Mouse (Mus musculus) small intestine, adult 2 months (tissue): ENCODE data around the gene Ceacam2. TPM values are rescaled to one million over a fixed set of nuclear protein-coding genes. Genes with fewer than 3 reads are reported as not detected.
"Not testable (repeated sequence)": the region's sequence is repeated elsewhere in the genome, so short reads cannot be mapped to it uniquely, and the experiment has no call there.

ENCODE experiments used
- H3K27ac ChIP-seq: fragments of 200-500 bp; 2 replicates; pipeline ENCODE4 v1.5.1; 2012; ENCODE audit warnings: low read depth, low read length, control low read depth, inconsistent platforms; ENCODE audit not compliant: insufficient read depth
- H3K27me3 ChIP-seq: fragments of 200-500 bp; 2 replicates; pipeline ENCODE4 v1.6.1; 2012; ENCODE audit warnings: mild to moderate bottlenecking, moderate library complexity, low read length, inconsistent platforms; ENCODE audit not compliant: control insufficient read depth, insufficient read depth
- H3K36me3 ChIP-seq: fragments of 200-500 bp; 2 replicates; pipeline ENCODE4 v1.6.1; 2012; ENCODE audit warnings: mild to moderate bottlenecking, low read length, control low read depth, inconsistent platforms; ENCODE audit not compliant: control insufficient read depth, insufficient read depth
- H3K4me1 ChIP-seq: fragments of 200-500 bp; 2 replicates; pipeline ENCODE4 v1.6.1; 2012; ENCODE audit warnings: low read length, inconsistent platforms, mixed read lengths; ENCODE audit not compliant: control insufficient read depth, insufficient read depth, insufficient read length
- H3K4me3 ChIP-seq: fragments of 200-500 bp; 2 replicates; pipeline ENCODE4 v1.5.1; 2012; ENCODE audit warnings: low read depth, mild to moderate bottlenecking, control low read depth, inconsistent platforms, low read length, moderate library complexity
- CTCF ChIP-seq: fragments of 200-500 bp; IDR thresholded peaks from 2 replicates; pipeline ENCODE4 v1.5.1; 2012; ENCODE audit warnings: low read depth, mild to moderate bottlenecking, control low read depth, inconsistent platforms, low read length, moderate library complexity, mixed read lengths; ENCODE audit not compliant: insufficient replicate concordance, insufficient read length; ENCODE audit errors: extremely low read depth
- POLR2A ChIP-seq: fragments of 200-500 bp; IDR thresholded peaks from 2 replicates; pipeline ENCODE4 v1.6.1; 2012; ENCODE audit warnings: low read depth, mild to moderate bottlenecking, control low read depth, inconsistent platforms, low read length, moderate library complexity
- WGBS: fragments of 180-500 bp; shearing (Covaris S2); methylation state at CpG from one replicate; pipeline ENCODE4 v1.1.7; 2018; 5-methylcytosine and 5-hydroxymethylcytosine counted together
- polyA plus RNA-seq: library from polyadenylated mRNA; depleted of rRNA; stranded (reverse); fragments of >200 nt; gene quantifications from 2 replicates; pipeline ENCODE4 v1.2.3, GENCODE M21; 2012

The Ceacam2 gene
- polyA plus RNA-seq, 1 experiment, result 0.60 TPM

DNA sequence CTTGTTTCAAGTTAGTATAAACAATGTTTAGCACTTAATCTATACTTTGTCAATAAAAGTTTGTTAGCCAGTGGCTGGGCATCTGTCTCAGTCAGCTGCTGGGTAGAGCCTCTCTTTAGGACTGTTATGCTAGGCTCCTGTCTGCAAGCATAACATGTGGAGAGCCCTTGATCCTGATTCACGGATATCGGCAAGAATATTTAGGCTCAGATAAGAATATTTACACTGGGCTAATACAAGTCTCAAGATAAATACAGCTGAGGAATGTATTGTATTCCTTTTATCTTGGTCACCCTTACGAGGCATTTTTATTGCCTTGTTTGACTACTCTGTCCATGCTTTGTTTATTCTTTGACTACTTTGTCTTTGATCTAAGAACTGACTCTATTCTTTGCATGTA lies 29.7 kb downstream of the Ceacam2 start:
- Histone ChIP-seq H3K36me3 (no peaks in the 10 kb centered on the region), H3K4me1 (no peaks in the 10 kb centered on the region), H3K27me3 (no peaks in the 10 kb centered on the region), H3K27ac (no peak overlapping the region), H3K4me3 (no peak overlapping the region)
- WGBS, result 6% methylated on average over 3 of the region's 3 CpGs
- no peak for TF ChIP-seq CTCF
- no peak for TF ChIP-seq POLR2A

GRCm38 (mm10) chr7:25494649-25495048 lies 45.0 kb downstream of the Ceacam2 start:
- 89% methylated on average over 1 of the region's 1 CpGs for WGBS
- H3K36me3 ChIP-seq, result no peaks in the 10 kb centered on the region

GRCm38 (mm10) chr7:25490698-25491097 lies 49.0 kb downstream of the Ceacam2 start:
- H3K4me3 ChIP-seq, H3K27me3 ChIP-seq, H3K27ac ChIP-seq, H3K36me3 ChIP-seq, H3K4me1 ChIP-seq: not testable (repeated sequence)
- WGBS, result no CpG with 5 or more reads among the region's 1 CpGs

More at GRCm38 (mm10) chr7:25494649-25495048, 45.0 kb downstream of the Ceacam2 start:
- Histone ChIP-seq H3K27ac (no peak overlapping the region), H3K27me3 (no peaks in the 10 kb centered on the region), H3K4me3 (no peak overlapping the region), H3K4me1 (no peaks in the 10 kb centered on the region)
- TF ChIP-seq CTCF (no peak), POLR2A (no peak)

GRCm38 (mm10) chr7:25489382-25489781 lies 50.3 kb downstream of the Ceacam2 start:
- 96% methylated on average over 3 of the region's 3 CpGs for WGBS
- H3K4me1 ChIP-seq, H3K4me3 ChIP-seq, H3K27ac ChIP-seq, H3K27me3 ChIP-seq, H3K36me3 ChIP-seq: not testable (repeated sequence)

DNA sequence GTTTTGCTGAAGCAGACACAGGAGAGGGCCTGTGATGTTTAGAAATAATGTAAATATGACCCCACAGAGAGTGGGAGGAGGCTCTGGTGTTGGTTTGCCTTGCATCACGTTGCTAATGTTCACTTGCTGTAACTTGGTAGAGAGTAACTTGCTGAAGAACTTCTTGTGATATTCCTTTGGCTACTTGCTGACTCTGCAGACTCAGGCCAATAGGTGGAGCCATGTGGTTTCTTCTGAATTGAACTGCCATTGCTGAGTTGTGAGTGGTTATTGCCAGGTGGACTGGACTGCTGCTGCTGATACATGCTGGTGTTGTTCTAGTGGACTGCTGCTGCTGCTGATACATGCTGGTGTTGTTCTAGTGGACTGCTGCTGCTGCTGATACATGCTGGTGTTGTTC lies 53.5 kb downstream of the Ceacam2 start:
- 11% methylated on average over 1 of the region's 1 CpGs for WGBS
- Histone ChIP-seq H3K27ac (no peak overlapping the region), H3K4me3 (no peak overlapping the region), H3K4me1 (no peaks in the 10 kb centered on the region), H3K27me3 (no peaks in the 10 kb centered on the region), H3K36me3 (no peaks in the 10 kb centered on the region)
- no peak for TF ChIP-seq CTCF
- TF ChIP-seq POLR2A, result no peak

DNA sequence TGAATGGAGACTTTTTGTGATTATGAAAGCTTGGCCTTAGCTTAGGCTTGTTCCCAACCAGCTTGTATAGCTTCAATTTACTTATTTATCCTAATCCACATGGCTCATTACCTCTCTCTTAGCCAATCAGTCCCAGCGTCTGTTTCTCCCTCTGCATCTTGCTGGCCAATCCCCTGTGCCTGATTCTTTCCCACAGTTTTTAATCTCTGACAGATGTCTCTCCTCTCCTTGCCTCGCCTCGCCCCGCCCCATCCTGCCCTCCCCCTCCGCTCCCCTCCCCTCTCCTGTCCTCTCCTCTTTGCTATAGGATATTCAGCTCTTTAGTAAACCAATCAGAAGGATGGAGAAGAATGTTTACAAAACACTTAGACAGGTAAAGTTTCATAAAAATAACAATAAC lies 54.6 kb downstream of the Ceacam2 start:
- H3K4me3 ChIP-seq, result no peak overlapping the region
- no peak for TF ChIP-seq CTCF
- no peak for TF ChIP-seq POLR2A
- H3K27ac ChIP-seq, result no peak overlapping the region
- H3K27me3 ChIP-seq, result no peaks in the 10 kb centered on the region
- 77% methylated on average over 5 of the region's 5 CpGs for WGBS
- H3K36me3 ChIP-seq, result no peaks in the 10 kb centered on the region
- no peaks in the 10 kb centered on the region for H3K4me1 ChIP-seq

DNA sequence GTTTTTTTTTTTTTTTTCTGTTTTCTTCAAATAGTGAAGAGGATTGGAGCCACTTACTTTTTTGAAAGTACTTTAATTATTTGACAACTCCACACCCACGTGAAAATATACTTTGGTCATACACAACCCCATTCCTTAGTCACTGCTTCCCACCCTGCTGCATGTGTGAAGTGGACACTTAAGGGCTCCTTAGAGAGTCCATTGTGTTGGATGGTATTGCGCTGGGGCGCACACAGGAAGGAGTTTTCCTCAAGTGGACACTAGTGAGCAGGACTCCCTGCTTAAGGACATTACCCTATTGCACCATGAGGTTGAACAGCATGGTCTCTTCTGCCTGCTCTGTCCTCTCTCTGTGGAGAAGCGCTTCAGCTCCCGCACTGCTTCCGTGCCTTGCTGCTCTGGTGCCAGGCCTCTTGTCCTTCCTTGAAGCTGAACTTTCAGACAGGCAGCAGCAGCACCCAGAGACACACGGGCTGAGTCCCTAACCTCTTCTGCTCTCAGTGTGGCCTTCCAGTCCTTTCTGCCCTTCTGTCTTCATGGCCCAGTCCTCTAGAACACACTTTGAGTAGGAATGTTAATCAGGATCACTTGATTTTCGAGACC lies 56.4 kb downstream of the Ceacam2 start:
- 87% methylated on average over 8 of the region's 8 CpGs for WGBS
- H3K4me1 ChIP-seq, result no peaks in the 10 kb centered on the region
- no peak for TF ChIP-seq CTCF
- no peak for TF ChIP-seq POLR2A
- H3K4me3 ChIP-seq, result no peak overlapping the region
- H3K36me3 ChIP-seq, result no peaks in the 10 kb centered on the region
- H3K27ac ChIP-seq, result no peak overlapping the region
- no peaks in the 10 kb centered on the region for H3K27me3 ChIP-seq

DNA sequence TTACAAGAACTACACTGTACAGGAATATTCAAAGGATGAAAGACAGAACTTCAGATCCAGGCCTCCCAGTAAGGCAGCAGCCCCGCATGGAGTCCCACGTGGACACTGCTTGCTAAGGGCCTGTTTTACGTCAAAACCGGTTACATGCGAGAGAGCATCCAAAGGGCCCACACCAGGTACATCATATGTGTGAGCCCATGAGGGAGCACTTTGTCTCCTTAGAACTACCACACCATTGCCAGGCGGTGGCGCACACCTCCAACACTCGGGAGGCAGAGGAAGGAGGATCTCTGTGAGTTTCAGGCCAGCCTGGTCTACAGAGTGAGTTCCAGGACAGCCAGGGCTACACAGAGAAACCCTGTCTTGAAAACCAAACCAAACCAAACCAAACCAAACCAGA lies 58.9 kb downstream of the Ceacam2 start:
- not testable (repeated sequence) for H3K27me3 ChIP-seq, H3K36me3 ChIP-seq, H3K4me3 ChIP-seq, H3K4me1 ChIP-seq, H3K27ac ChIP-seq
- 72% methylated on average over 8 of the region's 8 CpGs for WGBS
- TF ChIP-seq CTCF, result peak; percentile 45; the same call in 1 of the 2 replicates
